Mouse (Mus musculus) frontal cortex, adult (tissue): Measurements from ENCODE around the gene 3425401B19Rik.

Experiments used
- ATAC-seq: cut with Nextera tagmentation; 2 replicates; pipeline ENCODE4 v1.9.2; 2017; ENCODE audit warnings: mild to moderate bottlenecking, moderate library complexity, mixed read lengths; ENCODE audit not compliant: low TSS enrichment

3425401B19Rik gene

DNA sequence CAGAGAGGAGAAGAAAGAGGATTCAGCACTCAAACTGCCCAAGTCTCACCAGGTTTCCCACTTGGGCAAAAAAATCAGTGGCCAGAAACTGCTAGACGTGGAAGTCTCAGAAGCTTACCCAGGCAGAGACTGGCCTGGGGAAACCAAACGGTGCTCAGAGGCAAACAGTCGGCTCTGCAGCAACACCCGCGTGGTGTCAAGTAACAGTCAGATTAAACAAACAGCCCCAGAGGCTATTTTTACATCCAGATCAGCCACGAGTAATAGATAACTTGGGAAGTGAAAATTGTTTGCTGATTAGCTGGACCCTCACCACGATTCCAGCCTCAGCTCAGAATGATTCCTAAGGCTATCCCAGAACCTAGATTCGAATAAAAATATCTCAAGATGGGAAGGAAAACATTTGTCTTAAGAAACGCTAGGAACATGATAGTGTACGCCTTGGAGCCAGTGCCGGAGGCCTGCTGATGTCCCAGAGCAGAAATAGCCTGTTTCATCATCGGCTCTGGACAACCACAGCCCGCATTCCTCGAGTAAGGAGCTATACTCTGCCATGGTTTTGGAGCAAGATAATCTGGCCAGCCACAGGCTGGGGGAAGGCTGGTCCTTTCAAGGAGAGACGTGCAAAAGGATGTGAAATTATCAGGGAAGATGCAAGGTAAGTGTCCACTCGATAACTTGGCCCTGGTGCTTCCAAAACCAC is at the start of gene 3425401B19Rik:
3425401B19Rik (minus strand) TSS at position 170 of the 703 bp plus-strand sequence.
- ATAC-seq, result no peak

DNA sequence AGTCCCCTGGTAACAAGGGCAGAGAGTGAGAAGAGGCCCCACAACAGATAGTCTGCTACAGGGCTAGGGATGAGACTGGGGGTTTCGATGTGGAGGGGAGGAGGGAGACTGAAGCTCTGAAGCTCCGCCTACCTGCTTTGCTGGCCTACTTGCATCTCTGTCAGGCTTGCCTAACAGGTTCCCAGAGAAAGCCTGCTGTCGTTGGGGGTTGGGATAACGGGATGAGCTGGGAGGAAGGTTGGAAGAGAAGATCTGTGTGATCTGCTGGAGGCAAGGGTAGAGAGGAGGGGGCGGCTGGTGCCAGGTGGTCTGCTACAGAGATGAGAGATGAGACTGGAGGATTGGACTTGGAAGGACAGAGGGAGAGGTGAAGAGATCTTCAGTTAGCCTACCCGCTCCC is 47.9 kb upstream of the 3425401B19Rik start:
- ATAC-seq, result no peak

DNA sequence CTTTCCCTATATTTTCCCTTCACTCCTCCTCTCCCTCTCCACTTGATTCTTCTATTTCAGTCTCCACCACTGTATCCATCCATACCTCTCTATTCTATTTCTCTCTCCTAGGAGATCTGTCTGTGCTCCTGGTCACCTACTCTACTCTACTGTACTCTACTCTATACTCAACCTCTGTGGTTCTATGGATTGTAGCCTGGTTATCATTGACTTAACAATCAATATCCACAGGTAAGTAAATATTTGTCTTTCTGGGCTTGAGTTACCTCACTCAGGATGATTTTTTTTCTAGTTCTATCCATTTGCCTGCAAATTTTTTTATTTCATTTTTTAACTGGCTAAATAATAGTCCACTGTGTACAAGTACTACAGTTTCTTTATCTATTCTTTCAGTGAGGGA is 41.8 kb upstream of the 3425401B19Rik start:
- ATAC-seq, result no peak

DNA sequence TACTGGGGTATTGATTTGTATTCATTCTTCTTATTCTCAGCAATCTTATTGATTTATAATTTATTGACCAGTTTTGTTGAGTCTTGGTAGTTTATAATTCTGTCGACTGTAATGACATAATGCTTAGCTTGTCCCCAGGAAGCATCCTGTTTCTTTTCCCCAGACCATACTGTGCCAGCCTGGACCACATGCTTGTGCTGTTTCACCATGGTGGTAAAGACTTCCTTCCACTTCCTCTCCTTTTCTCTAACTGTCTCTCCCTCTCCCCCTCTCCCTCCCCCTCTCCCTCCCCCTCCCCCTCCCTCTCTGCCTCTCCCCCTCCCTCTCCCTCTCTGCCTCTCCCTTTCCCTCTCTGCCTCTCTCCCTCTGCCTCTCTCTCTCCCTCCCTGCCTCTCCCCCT is 36.4 kb upstream of the 3425401B19Rik start:
- ATAC-seq, result no peak

DNA sequence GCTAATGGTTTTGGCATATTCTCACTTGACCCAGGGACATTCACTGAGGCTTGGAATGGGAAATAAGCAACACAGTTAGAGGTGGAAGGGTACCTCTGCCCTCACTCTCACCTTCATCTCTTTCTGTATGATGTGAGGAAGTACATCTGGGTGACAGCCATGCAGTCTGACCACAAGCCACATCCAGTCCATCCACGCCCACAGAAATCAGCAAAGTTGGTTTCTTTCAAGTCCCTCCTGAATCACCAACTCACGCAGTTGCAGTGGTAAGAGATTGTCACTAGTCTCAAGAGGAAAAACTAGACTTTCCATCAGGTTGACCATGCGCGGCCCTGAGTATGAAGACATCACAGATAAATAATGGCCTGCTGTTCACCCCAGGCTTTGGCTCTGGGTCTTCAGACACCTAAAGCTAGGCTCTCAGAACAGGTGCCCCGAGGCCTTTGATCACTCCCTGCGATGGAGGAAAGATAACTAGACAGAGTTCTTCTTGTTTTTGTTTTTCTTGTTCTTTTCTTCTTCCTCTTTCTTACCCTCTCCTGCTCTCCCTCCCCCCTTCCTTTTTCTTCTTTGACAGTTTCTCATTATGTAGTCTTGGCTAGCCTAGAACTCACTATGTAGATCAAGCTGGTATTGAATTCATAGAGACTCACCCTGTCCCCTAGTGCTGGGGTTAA is 31.8 kb upstream of the 3425401B19Rik start:
- ATAC-seq, result no peak

DNA sequence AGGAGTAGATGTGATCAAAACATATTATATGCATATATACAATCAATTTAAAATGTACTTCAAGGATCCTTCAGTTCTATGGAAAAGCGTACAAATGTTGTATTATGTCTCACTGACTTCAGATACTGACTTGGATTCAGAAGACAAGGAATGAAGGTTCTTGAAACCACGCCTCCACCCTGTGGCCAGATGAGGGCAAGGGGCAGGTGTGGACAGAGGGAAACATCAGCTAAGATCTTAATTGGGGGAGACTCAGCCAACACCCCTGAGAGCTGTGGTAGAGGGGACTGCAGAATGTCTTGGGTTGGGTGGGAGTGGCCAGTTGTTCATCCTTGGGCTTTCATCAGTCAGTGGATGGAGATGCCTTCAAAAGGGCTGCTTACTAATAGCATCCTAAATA is 30.4 kb upstream of the 3425401B19Rik start:
- ATAC-seq, result no peak

DNA sequence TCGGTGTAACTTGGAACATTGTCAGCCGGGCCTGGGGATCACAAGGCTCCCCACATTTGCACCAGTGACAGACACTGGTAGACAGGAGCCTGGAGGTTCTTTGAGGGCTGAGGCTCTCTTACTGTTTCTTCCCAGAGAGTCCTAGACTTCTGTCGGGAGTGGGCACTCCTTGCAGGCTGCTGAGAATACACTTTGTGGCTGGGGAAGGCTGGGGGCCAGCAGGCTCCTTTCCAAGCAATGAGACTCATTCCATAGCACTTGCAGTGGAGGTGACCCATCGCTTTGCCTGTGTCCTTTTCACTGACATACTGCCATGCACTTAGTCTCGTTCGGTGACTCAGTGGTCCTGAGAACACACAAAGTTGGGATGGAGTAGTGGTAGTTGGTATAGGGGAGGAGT is 30.0 kb upstream of the 3425401B19Rik start:
- no peak for ATAC-seq

DNA sequence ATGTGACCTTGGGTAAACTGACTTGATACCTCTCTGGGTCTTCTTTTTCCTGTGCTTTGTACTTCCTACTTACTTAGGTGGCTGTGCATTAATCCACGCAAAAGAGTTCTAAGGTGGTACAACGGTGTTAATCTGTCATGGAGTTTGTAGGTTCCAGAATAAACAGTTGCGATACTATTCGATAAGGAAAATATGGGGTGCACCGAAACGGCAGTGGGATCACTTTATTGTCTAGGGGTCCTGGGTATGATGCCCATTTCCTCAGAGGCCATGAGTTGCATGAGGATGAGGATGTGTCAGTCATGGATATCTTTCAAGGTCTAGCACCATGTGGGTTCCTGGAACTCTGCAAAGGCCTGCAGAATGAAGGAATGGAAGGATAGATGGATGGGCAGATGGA is 24.8 kb upstream of the 3425401B19Rik start:
- ATAC-seq, result no peak

DNA sequence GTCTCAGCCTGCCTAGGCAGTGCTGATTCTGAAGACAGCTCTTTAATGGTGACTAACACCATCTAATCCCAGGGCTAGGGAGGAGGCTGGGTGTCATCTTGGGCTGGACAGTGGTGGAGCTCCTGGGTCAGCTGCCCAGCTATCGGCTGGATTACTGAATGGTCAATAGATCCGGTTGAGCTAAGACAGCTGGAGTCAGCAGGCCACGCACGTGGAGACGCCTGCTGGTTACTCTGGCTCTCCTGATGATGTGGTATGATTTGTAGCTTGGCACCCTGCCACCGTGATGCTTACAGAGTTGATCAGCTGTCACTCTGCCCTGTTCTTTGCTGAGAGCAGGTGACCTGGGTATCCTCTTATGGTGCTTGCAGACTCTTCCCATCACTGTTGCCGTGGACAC is 23.7 kb upstream of the 3425401B19Rik start:
- no peak for ATAC-seq

DNA sequence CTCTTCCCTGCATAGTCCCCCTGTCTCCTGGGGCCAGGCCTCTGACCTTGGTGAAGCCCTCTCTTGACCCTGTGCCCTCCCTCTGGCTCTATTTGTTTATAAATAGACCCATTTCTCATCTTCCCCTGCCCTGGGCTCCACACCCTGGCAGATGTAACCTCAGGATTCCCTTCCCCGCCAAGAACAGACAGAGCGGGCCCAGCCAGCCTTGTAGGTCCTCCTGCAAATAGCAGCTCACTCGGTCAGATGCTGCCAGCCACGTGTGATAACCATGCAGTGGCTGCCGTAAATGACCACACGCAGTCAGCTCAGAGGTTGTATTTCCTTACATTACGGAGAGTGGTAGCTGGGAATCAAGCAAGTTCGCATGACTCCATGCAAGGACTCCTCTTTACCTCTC is 22.8 kb upstream of the 3425401B19Rik start:
- ATAC-seq, result no peak

DNA sequence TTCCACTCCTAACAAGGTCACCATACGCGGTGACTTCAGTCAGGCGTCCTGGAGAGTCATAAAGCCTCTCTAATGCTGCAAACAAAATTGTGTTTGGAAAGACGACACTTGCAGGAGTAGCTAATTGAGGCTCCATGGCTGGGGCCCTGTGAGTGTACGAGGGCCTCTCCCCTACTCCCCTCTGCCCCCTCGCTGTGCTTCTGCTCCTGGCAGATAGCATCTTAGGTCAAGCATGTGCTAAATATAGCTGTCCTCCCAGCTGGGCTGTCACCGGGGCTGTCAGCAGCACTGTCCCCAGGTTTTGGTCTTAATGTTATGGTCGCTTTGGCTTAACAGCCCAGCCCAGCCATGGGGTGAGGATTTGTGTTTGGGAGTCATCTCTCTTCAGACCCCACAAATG is 15.9 kb upstream of the 3425401B19Rik start:
- no peak for ATAC-seq

DNA sequence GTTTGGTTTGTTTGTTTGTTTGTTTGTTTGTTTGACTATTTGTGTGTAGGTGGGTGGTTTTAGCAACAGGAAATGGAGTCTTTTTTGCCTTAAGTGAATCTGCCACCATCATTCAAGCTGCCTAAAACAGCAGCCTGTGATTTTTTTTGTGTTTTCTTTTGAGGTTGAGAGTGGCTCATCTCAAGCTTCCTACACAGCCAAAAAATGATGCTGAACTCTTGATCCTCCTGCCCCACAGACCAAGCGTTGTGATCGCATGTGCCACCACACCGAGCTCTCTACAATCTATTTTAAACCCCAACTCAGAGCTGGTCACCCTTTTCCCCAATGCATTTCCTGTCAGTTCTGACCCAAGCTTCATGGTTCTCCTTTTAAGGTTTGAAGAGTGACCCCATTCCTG is 13.5 kb upstream of the 3425401B19Rik start:
- no peak for ATAC-seq

DNA sequence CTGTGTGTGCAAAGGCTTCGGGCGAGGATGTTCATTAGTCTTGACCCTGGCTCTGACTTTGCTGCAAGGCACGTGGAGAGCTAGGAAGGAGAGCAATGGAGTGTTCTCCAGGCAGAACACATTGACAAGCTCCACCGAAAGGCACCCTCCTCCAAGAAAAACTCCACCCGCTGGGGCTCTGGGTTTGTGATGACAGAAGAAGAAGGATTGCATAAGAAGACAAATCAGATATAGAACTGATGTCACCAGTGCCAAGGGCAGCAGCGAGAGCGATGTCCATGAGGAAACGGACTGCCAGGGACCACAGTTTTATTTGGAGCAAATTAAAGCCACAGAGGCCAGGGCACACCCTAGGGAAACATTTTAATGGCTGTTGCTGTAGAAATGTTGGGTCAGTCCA is 12.7 kb upstream of the 3425401B19Rik start:
- no peak for ATAC-seq

DNA sequence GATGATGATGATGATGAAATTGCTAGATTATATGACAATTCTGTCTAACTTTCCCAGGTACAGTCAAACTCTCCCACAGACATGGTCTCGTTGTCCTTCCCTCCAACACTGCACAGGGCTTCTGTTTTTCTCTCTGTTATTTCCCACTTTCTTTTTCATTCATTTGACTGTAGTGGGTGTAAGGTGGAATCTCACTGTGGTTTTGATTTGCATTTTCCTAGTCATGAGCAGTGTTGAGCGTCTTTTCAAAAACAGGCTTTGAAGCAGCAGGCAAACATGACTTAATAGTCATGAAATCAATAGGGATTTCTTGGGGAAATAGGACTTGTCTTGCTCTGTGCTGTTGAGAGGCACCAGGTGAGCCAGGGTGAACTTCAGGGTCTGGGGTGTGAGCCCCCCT is 11.3 kb upstream of the 3425401B19Rik start:
- ATAC-seq, result no peak; the same call in 1 of the 2 replicates

DNA sequence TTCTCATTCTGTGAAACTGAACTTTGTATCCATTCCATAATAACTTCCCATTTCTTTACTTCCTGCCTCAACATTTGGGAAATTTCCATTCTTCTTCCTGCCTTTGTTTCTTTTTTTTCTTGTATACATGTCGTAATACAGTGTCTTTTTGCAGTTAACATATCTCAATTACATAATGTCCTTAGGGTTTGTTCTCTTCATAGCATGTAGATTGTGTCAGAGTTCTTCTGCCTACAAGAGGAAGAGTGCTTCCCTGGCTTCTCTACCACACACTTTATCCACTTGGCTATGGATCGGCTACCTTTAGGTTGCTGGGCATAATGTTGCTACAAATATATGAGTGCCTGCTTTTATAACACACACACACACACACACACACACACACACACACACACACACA is 10.8 kb upstream of the 3425401B19Rik start:
- no peak for ATAC-seq

DNA sequence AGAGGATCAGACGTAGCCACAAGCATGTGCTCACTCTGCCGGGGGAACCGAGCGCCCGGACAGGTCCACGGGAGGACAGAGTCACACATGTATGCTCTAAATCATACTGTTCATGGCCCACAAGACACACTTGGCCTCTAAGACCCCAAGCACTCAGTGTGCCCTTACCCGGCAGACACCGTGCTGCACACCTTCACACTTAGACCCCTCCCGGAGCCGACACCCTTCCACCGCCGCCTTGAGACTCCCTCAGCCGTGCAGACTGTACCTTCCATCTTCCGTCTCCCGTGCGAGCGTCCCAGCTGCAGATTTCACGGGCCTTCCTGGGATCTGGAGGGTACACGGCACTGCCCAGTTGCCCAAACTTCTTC is 373 bp downstream of the 3425401B19Rik start:
- no peak for ATAC-seq

DNA sequence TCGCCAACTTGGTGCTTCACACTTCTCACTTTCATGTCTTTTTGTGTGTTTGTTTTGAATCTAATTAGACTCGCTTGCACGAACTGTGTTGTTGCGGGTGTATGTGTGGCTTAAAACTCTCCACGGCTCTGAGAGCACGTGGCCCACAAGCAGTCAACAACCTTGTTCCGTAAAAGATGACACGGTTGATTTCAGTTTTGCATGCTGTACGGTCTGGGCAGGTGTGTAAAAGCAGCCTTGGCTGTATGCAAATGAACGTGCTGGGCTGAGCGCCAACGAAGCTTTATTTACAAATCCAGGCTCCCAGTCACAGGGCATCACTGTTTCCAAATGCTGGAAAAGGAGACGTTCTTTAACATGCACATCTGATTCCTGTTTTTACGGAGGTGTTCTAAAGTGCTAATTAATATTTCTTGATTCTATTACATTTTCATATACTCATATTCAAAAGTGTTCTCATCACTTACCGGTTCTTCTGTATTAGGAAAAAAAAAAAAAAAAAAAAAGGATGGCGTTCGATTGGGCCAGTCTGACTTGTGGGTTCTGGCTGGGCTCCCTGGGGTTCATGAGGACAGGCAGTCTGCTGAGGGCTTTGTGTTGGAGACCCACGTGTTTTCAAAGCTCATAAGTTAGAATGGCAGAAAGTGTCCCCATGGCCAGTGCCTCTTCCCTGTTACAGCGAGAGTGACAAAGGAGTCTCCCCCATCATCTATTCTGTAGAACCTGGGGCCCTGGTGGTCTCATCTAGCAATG is 935 bp downstream of the 3425401B19Rik start:
- ATAC-seq, result no peak

DNA sequence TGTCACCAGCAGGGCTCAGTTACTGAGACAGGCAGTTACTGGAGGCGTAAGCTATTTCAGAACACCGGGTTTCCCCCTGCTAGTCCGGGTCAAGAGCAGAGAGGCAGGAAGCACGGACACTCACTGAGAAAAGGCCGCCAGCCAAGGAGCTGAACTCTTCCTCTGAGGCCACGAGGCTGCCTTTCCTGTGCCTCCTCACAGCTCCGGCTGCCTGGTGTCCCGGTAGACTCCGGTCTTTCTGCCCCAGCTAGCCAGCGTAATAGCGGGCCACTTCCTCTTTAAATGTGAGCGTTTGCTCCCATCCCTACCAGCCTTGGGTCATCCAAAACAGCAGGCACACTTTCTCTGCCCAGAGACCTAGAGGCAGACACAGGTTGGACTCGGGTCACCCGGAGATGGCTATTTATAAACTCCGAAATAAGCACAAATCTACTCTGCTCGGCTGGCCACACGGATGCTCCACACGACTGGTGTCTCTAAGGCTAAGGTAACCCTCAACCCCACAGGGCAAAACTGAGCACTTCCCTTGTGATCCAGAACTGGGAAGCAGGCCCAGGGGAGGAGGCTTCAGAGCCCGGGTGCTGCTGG is 1.7 kb downstream of the 3425401B19Rik start:
- no peak for ATAC-seq

DNA sequence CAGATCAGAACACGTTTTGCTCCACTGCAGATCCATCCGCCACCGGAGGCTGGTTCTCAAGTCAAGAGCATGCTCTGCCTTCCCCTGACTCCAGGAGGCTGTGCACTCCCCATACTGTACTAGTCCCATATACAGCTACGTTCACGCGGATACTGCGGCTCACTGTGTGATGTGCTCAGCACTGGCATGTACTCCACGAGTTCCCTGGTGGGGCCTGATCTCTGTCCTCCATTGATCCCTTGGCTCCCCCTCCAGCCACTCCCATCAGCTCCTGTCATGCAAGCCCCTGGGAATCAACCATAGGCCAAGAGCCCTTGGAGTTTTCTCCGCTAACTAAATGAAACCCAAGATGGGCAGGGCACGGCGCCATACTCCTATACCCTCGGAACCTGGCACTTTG is 2.6 kb downstream of the 3425401B19Rik start:
- ATAC-seq, result no peak

DNA sequence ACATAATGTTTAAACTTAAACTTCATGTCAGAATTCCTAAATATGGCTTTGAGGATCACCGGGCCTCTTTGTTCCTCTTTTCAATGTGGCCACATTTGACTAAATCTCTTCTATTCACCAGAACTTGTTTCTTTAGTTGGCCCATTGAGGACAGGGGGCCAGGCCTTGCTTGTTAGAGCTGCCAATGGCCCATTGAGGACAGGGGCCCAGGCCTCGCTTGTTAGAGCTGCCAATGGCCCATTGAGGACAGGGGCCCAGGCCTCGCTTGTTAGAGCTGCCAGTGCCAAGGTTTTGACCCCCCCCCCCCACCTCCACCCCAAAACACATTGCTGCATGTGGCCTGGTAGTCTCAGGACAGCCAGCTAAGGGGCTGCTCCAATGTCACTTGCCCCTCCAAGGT is 3.5 kb downstream of the 3425401B19Rik start:
- no peak for ATAC-seq

DNA sequence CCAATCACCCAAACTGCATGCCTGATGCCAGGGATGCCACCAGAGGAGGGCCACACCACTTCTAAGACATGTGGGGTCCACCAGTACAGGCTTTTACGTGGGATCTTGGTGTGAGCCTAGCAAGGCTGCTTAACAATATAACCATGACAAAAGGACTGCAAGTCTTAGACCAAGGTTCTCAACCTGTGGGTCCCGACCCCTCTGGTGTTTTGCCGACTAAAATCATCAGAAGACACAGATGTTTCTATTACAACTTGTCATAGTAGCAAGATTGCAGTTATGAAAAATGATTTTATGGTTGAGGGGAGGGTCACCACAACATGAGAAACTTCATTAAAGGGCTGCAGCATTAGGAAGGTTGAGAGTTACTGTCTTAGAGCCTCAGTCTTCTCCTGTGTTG is 6.5 kb downstream of the 3425401B19Rik start:
- no peak for ATAC-seq

DNA sequence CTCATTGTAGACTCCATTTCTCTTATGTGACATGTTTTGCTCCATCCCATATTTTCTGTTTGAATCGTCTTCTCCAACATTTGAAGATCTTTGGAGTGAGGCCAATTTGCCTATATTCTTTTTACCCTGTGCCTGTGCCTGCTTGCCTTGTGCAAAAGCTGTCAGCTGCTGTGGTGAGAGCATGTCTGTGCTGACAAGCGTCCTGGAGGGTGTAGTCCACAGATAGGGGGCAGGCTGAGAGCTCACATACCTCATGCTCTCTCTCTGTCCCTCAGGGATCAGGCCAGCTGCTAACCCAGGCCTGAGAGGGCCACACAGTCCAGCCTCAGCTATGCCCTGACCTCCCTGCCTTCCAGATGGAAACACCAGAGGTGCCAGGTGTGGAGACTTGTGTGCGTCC is 11.9 kb downstream of the 3425401B19Rik start:
- peak; percentile 64 for ATAC-seq

DNA sequence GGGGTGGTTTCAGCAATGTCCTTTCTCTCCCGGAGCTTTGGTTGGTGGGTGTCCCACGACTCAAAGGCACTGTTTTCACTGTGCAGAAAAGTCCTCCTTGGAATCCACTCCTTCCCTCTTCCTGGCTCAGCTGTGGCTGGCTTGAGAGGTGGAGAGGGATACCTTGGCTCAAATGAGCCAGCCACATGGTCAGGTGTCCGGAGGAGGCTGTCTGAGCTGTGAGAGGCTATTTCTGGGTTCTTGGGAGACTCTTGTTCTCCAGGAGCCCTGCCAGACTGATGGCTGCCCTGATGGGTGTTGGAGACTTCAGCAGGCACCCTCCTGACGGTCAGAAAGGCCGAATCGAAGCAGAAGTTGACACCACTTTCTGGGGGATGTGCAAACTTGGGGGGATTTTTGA is 22.0 kb downstream of the 3425401B19Rik start:
- ATAC-seq, result no peak
